Mouse (Mus musculus) embryonic facial prominence, embryonic 10.5 days (tissue): ENCODE data around the gene Mmab. TPM values are rescaled to one million over a fixed set of nuclear protein-coding genes. Genes with fewer than 3 reads are reported as not detected.

Experiments
- DNase-seq: peaks from one replicate; pipeline ENCODE4 v3.0.0-alpha.2; 2017; ENCODE audit warnings: low spot score
- H3K27ac ChIP-seq: fragments of 300-500 bp; sonication (generic); replicated peaks from 2 replicates; pipeline ENCODE4 v1.5.1; 2016; ENCODE audit warnings: mild to moderate bottlenecking
- H3K27me3 ChIP-seq: fragments of 300-500 bp; sonication (generic); replicated peaks from 2 replicates; pipeline ENCODE4 v1.6.1; 2016; ENCODE audit warnings: low read depth, mild to moderate bottlenecking; ENCODE audit not compliant: poor library complexity, severe bottlenecking
- H3K36me3 ChIP-seq: fragments of 300-500 bp; sonication (generic); replicated peaks from 2 replicates; pipeline ENCODE4 v1.6.1; 2016; ENCODE audit warnings: mild to moderate bottlenecking, moderate library complexity
- H3K4me1 ChIP-seq: fragments of 300-500 bp; sonication (generic); 2 replicates; pipeline ENCODE4 v1.6.1; 2016
- H3K4me3 ChIP-seq: fragments of 300-500 bp; sonication (generic); 2 replicates; pipeline ENCODE4 v1.5.1; 2016; ENCODE audit warnings: mild to moderate bottlenecking, moderate library complexity
- H3K9me3 ChIP-seq: fragments of 300-500 bp; sonication (generic); 2 replicates; pipeline ENCODE4 v1.6.1; 2016; ENCODE audit warnings: mild to moderate bottlenecking
- WGBS: fragments of 180-500 bp; shearing (Covaris S2); methylation state at CpG from one replicate; pipeline ENCODE4 v1.1.7; 2016; 5-methylcytosine and 5-hydroxymethylcytosine counted together
- microRNA-seq: library from miRNA; unstranded; fragments of <30 nt; microRNA quantifications from one replicate; pipeline ENCODE4, GENCODE M21; 2017
- polyA plus RNA-seq: library from polyadenylated mRNA; unstranded; fragments of >200 nt; fragmentation: Nextera tagmentation; extraction: Ambion mirVana; gene quantifications from 2 replicates; pipeline ENCODE4 v1.2.1, GENCODE M21; 2016

Gene Mmab
- polyA plus RNA-seq, 1 experiment from 2014 or later, result 34.4 TPM

- H3K36me3 ChIP-seq, result peaks cover 100% of the 10 kb centered on the region
- no peaks in the 10 kb centered on the region for H3K9me3 ChIP-seq
Measured at GRCm38 (mm10) chr5:114406592-114406991, 37.3 kb downstream of the Mmab start.

GRCm38 (mm10) chr5:114393169-114393568 is 50.7 kb downstream of the Mmab start:
- WGBS, result 87% methylated on average over 9 of the region's 9 CpGs
- peaks cover 100% of the 10 kb centered on the region for H3K36me3 ChIP-seq
- H3K27ac ChIP-seq, result no peak overlapping the region
- no peaks in the 10 kb centered on the region for H3K9me3 ChIP-seq
- no peak for DNase-seq
- H3K27me3 ChIP-seq, result no peaks in the 10 kb centered on the region
- H3K4me3 ChIP-seq, result no peak overlapping the region
- H3K4me1 ChIP-seq, result no peaks in the 10 kb centered on the region

More at GRCm38 (mm10) chr5:114406592-114406991, 37.3 kb downstream of the Mmab start:
- Histone ChIP-seq H3K4me1 (no peaks in the 10 kb centered on the region), H3K27ac (no peak overlapping the region), H3K27me3 (no peaks in the 10 kb centered on the region), H3K4me3 (no peak overlapping the region)
- no peak for DNase-seq
- WGBS, result 89% methylated on average over 14 of the region's 14 CpGs

GRCm38 (mm10) chr5:114384448-114384847 is 59.4 kb downstream of the Mmab start:
- DNase-seq, result no peak
- peaks cover 70% of the 10 kb centered on the region for H3K36me3 ChIP-seq
- no peaks in the 10 kb centered on the region for H3K9me3 ChIP-seq
- 91% methylated on average over 8 of the region's 8 CpGs for WGBS
- no peak overlapping the region for H3K27ac ChIP-seq
- peaks cover 20% of the 10 kb centered on the region for H3K4me1 ChIP-seq
- no peak overlapping the region for H3K4me3 ChIP-seq
- H3K27me3 ChIP-seq, result no peaks in the 10 kb centered on the region

- peaks cover 59% of the 10 kb centered on the region for H3K36me3 ChIP-seq
- WGBS, result 80% methylated on average over 9 of the region's 9 CpGs
- H3K27me3 ChIP-seq, result no peaks in the 10 kb centered on the region
Measured at GRCm38 (mm10) chr5:114383184-114383904, 60.5 kb downstream of the Mmab start.

More at GRCm38 (mm10) chr5:114383184-114383904, 60.5 kb downstream of the Mmab start:
- H3K4me1 ChIP-seq, result peaks cover 31% of the 10 kb centered on the region
- no peak overlapping the region for H3K4me3 ChIP-seq
- no peaks in the 10 kb centered on the region for H3K9me3 ChIP-seq
- DNase-seq, result peak; percentile 62
- H3K27ac ChIP-seq, result no peak overlapping the region

Small RNA genes within 50 kb of the gene (microRNA-seq; reads per million reads assigned to microRNA genes)
- not detected for gene Mir7027

Other genes with a start within 250 kb of the Mmab start
- gene Foxn4, start 170.3 kb downstream of the Mmab start, polyA plus RNA-seq, result 1.00 and 1.1 TPM in 2 replicates
- gene Myo1h, start 154.9 kb downstream of the Mmab start, polyA plus RNA-seq, result 0.94 and 1.2 TPM in 2 replicates
- gene Kctd10, start 63.6 kb downstream of the Mmab start, polyA plus RNA-seq, result 112 and 116 TPM in 2 replicates
- gene Ube3b, start 63.5 kb downstream of the Mmab start, polyA plus RNA-seq, result 54.3 and 54.8 TPM in 2 replicates
- 54.9 and 55.0 TPM in 2 replicates for gene Mvk, start 209 bp upstream of the Mmab start, polyA plus RNA-seq
- 2.3 and 3.8 TPM in 2 replicates for gene Fam222a, start 124.0 kb upstream of the Mmab start, polyA plus RNA-seq
- gene Trpv4, start 214.4 kb upstream of the Mmab start, polyA plus RNA-seq, result 0.75 and 0.91 TPM in 2 replicates
- gene Gltp, start 246.9 kb upstream of the Mmab start, polyA plus RNA-seq, result 75.1 and 79.0 TPM in 2 replicates